Mouse (Mus musculus): ENCODE results near the gene P2ry14. TPM values are rescaled to one million over a fixed set of nuclear protein-coding genes. Genes with fewer than 3 reads are reported as not detected.
"Not testable (repeated sequence)": the region's sequence is repeated elsewhere in the genome, so short reads cannot be mapped to it uniquely, and the experiment has no call there.

Gene P2ry14
- polyA plus RNA-seq, 1 experiment from 2014 or later: 24.7 TPM

- Histone ChIP-seq H3K27ac (peak overlapping the region; percentile 72), H3K4me1 (peaks cover 27% of the 10 kb centered on the region)
- not testable (repeated sequence) for ATAC-seq (ENCODE audit: borderline replicate concordance, extremely low read depth, low FRiP score, low TSS enrichment); H3K9ac ChIP-seq; H3K4me3 ChIP-seq; H3K36me3 ChIP-seq; H3K27me3 ChIP-seq; H3K4me2 ChIP-seq; H3K9me3 ChIP-seq
- WGBS: 69% methylated on average over 4 of the region's 4 CpGs
Observed at GRCm38 (mm10) chr3:59140941-59141340, 12.5 kb downstream of the P2ry14 start.

GRCm38 (mm10) chr3:59140115-59140514 is 13.3 kb downstream of the P2ry14 start:
- no peak overlapping the region for H3K4me2 ChIP-seq
- no peaks in the 10 kb centered on the region for H3K9me3 ChIP-seq
- H3K27me3 ChIP-seq: no peaks in the 10 kb centered on the region
- no peak overlapping the region for H3K4me3 ChIP-seq
- peaks cover 27% of the 10 kb centered on the region for H3K4me1 ChIP-seq
- no peak overlapping the region for H3K9ac ChIP-seq
- H3K27ac ChIP-seq: peak overlapping the region; percentile 72
- WGBS: 45% methylated on average over 2 of the region's 2 CpGs
- no peaks in the 10 kb centered on the region for H3K36me3 ChIP-seq
- peak; percentile 52; the same call in 1 of the 2 replicates for ATAC-seq (ENCODE audit: borderline replicate concordance, extremely low read depth, low FRiP score, low TSS enrichment)

GRCm38 (mm10) chr3:59139651-59140051 is 13.8 kb downstream of the P2ry14 start:
- Histone ChIP-seq H3K4me3 (no peak overlapping the region), H3K27ac (peak overlapping the region; percentile 72), H3K4me2 (no peak overlapping the region), H3K36me3 (no peaks in the 10 kb centered on the region), H3K9me3 (no peaks in the 10 kb centered on the region), H3K27me3 (no peaks in the 10 kb centered on the region), H3K4me1 (peaks cover 27% of the 10 kb centered on the region), H3K9ac (no peak overlapping the region)
- ATAC-seq (ENCODE audit: borderline replicate concordance, extremely low read depth, low FRiP score, low TSS enrichment): peak; percentile 76

- H3K36me3 ChIP-seq: no peaks in the 10 kb centered on the region
- no peak overlapping the region for H3K4me3 ChIP-seq
- 44% methylated on average over 12 of the region's 12 CpGs for WGBS
- H3K27me3 ChIP-seq: no peaks in the 10 kb centered on the region
- ATAC-seq (ENCODE audit: borderline replicate concordance, extremely low read depth, low FRiP score, low TSS enrichment): no peak; the same call in 1 of the 2 replicates
- peaks cover 27% of the 10 kb centered on the region for H3K4me1 ChIP-seq
- H3K9me3 ChIP-seq: no peaks in the 10 kb centered on the region
- no peak overlapping the region for H3K9ac ChIP-seq
- peak overlapping the region; percentile 72 for H3K27ac ChIP-seq
- no peak overlapping the region for H3K4me2 ChIP-seq
Observed at GRCm38 (mm10) chr3:59138946-59139468, 14.4 kb downstream of the P2ry14 start.

- 51% methylated on average over 5 of the region's 5 CpGs for WGBS
- Histone ChIP-seq H3K9me3 (no peaks in the 10 kb centered on the region), H3K4me1 (peaks cover 22% of the 10 kb centered on the region), H3K4me2 (no peak overlapping the region), H3K27me3 (no peaks in the 10 kb centered on the region), H3K36me3 (no peaks in the 10 kb centered on the region), H3K4me3 (no peak overlapping the region), H3K27ac (no peak overlapping the region), H3K9ac (no peak overlapping the region)
- no peak for ATAC-seq (ENCODE audit: borderline replicate concordance, extremely low read depth, low FRiP score, low TSS enrichment)
Observed at GRCm38 (mm10) chr3:59135911-59136653, 17.3 kb downstream of the P2ry14 start.

- H3K4me1 ChIP-seq: peaks cover 14% of the 10 kb centered on the region
- no peak overlapping the region for H3K4me3 ChIP-seq
- no peak overlapping the region for H3K4me2 ChIP-seq
- no peaks in the 10 kb centered on the region for H3K9me3 ChIP-seq
- no peaks in the 10 kb centered on the region for H3K36me3 ChIP-seq
- no peaks in the 10 kb centered on the region for H3K27me3 ChIP-seq
- H3K9ac ChIP-seq: no peak overlapping the region
- no peak overlapping the region for H3K27ac ChIP-seq
- ATAC-seq (ENCODE audit: borderline replicate concordance, extremely low read depth, low FRiP score, low TSS enrichment): no peak
- WGBS: 47% methylated on average over 5 of the region's 5 CpGs
Observed at GRCm38 (mm10) chr3:59133189-59133588, 20.2 kb downstream of the P2ry14 start.

- ATAC-seq (ENCODE audit: borderline replicate concordance, extremely low read depth, low FRiP score, low TSS enrichment): no peak
- Histone ChIP-seq H3K4me3 (no peak overlapping the region), H3K36me3 (no peaks in the 10 kb centered on the region), H3K27ac (no peak overlapping the region), H3K9me3 (no peaks in the 10 kb centered on the region), H3K4me1 (peaks cover 17% of the 10 kb centered on the region), H3K4me2 (no peak overlapping the region), H3K9ac (no peak overlapping the region), H3K27me3 (no peaks in the 10 kb centered on the region)
- 86% methylated on average over 4 of the region's 4 CpGs for WGBS
Observed at GRCm38 (mm10) chr3:59131966-59132365, 21.5 kb downstream of the P2ry14 start.

- H3K4me3 ChIP-seq: no peak overlapping the region
- H3K27ac ChIP-seq: peak overlapping the region; percentile 63
- H3K9ac ChIP-seq: no peak overlapping the region
- peak; percentile 83 for ATAC-seq (ENCODE audit: borderline replicate concordance, extremely low read depth, low FRiP score, low TSS enrichment)
- H3K27me3 ChIP-seq: no peaks in the 10 kb centered on the region
- peaks cover 18% of the 10 kb centered on the region for H3K4me1 ChIP-seq
- H3K4me2 ChIP-seq: peak overlapping the region; percentile 34; the same call in 1 of the 2 replicates
- H3K9me3 ChIP-seq: no peaks in the 10 kb centered on the region
- H3K36me3 ChIP-seq: no peaks in the 10 kb centered on the region
- 23% methylated on average over 4 of the region's 4 CpGs for WGBS
Observed at GRCm38 (mm10) chr3:59131081-59131480, 22.3 kb downstream of the P2ry14 start.

GRCm38 (mm10) chr3:59130431-59130830 is 23.0 kb downstream of the P2ry14 start:
- ATAC-seq (ENCODE audit: borderline replicate concordance, extremely low read depth, low FRiP score, low TSS enrichment): no peak; the same call in 1 of the 2 replicates
- Histone ChIP-seq H3K4me2 (peak overlapping the region; percentile 34), H3K27me3 (no peaks in the 10 kb centered on the region), H3K4me3 (peak overlapping the region; percentile 16), H3K36me3 (no peaks in the 10 kb centered on the region), H3K9me3 (no peaks in the 10 kb centered on the region), H3K4me1 (peaks cover 25% of the 10 kb centered on the region), H3K27ac (peak overlapping the region; percentile 63), H3K9ac (no peak overlapping the region)
- WGBS: 21% methylated on average over 8 of the region's 8 CpGs

- WGBS: 82% methylated on average over 3 of the region's 3 CpGs
- H3K27ac ChIP-seq: no peak overlapping the region
- peak overlapping the region; percentile 7; the same call in 1 of the 2 replicates for H3K4me3 ChIP-seq
- H3K4me2 ChIP-seq: peak overlapping the region; percentile 20; the same call in 1 of the 2 replicates
- H3K9ac ChIP-seq: no peak overlapping the region
- peaks cover 29% of the 10 kb centered on the region for H3K4me1 ChIP-seq
- no peaks in the 10 kb centered on the region for H3K27me3 ChIP-seq
- no peaks in the 10 kb centered on the region for H3K36me3 ChIP-seq
- ATAC-seq (ENCODE audit: borderline replicate concordance, extremely low read depth, low FRiP score, low TSS enrichment): no peak
- H3K9me3 ChIP-seq: no peaks in the 10 kb centered on the region
Observed at GRCm38 (mm10) chr3:59129547-59129946, 23.9 kb downstream of the P2ry14 start.

- no peaks in the 10 kb centered on the region for H3K36me3 ChIP-seq
- H3K4me1 ChIP-seq: peaks cover 31% of the 10 kb centered on the region
- 79% methylated on average over 20 of the region's 20 CpGs for WGBS
- no peak overlapping the region for H3K9ac ChIP-seq
- no peaks in the 10 kb centered on the region for H3K9me3 ChIP-seq
- no peaks in the 10 kb centered on the region for H3K27me3 ChIP-seq
- H3K27ac ChIP-seq: no peak overlapping the region
- no peak for ATAC-seq (ENCODE audit: borderline replicate concordance, extremely low read depth, low FRiP score, low TSS enrichment)
- no peak overlapping the region for H3K4me3 ChIP-seq
- H3K4me2 ChIP-seq: peak overlapping the region; percentile 13
Observed at GRCm38 (mm10) chr3:59128681-59129080, 24.7 kb downstream of the P2ry14 start.

GRCm38 (mm10) chr3:59125783-59126555 is 27.4 kb downstream of the P2ry14 start:
- 21% methylated on average over 7 of the region's 7 CpGs for WGBS
- ATAC-seq (ENCODE audit: borderline replicate concordance, extremely low read depth, low FRiP score, low TSS enrichment): no peak
- Histone ChIP-seq H3K4me2 (no peak overlapping the region), H3K27me3 (no peaks in the 10 kb centered on the region), H3K36me3 (no peaks in the 10 kb centered on the region), H3K9me3 (no peaks in the 10 kb centered on the region), H3K9ac (no peak overlapping the region), H3K4me1 (peaks cover 39% of the 10 kb centered on the region), H3K27ac (0 out of 2 replicates have a peak overlapping the region, but pooled peaks have one; percentile 17), H3K4me3 (no peak overlapping the region)
